Mouse (Mus musculus): ENCODE data around the gene Pbp2.

GRCm38 (mm10) chr6:135296267-135296666, 13.9 kb downstream of the Pbp2 start:
- TF ChIP-seq CTCF (IDR thresholded peaks at IDR 0.05; ENCODE audit: borderline replicate concordance, control insufficient read depth, extremely low read depth, insufficient read depth, low read length, poor library complexity): no peak
- TF ChIP-seq POLR2A (IDR thresholded peaks at IDR 0.05; ENCODE audit: control insufficient read depth, extremely low read depth, insufficient read depth, low read length, poor library complexity): no peak

Measured in thymus, adult 2 months (tissue).